In the genomic region with DNA sequence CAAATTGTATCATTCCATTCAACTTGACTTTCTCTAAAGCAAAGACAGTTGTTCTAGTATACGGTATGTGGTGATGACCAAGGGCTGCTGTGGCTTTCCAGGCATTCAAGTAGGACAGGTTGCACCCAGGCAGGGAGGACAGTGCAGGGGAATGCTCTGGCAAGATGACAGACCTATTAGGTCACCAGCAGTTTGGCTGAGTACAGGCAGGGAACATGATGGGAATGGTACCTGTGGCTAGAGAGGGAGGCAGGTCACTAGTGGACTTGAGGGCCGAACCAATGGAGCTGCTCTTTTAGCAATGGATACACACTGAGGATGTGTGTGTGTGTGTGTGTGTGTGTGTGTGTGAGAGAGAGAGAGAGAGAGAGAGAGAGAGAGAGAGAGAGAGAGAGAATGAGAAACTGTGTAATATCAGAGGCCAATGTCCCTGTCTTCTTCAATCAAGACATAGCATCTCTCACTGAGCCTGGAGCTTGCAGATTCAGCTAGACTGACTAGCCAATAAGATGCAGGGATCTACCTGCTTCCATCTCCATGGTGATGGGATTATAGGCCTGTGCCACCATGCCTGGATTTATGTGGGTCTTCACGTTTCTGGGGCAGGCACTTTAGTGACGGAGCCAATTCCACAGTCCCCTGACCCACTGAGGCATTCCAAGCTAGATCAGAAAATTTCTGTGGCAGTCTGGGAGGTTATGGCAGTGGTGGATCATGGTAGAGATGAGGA, we compare ENCODE assay signal across 21 mouse cellular contexts.
"Had no signal": no experiment of that assay in that cellular context is flagged by ENCODE, and none has a peak within 500 bp of the region (broad histone marks: within the 10 kb centered on the region; RNA-seq: fewer than 3 reads in every experiment).

No protein-coding gene starts in this region.

- ATAC-seq: liver, embryonic 12.5 days; midbrain, embryonic 15.5 days had no signal

- H3K9ac ChIP-seq: limb, embryonic 13.5 days; liver, embryonic 12.5 days; liver, embryonic 15.5 days; lung, embryonic 15.5 days; midbrain, embryonic 15.5 days; stomach, embryonic 15.5 days had no signal

- DNase-seq: kidney, adult 2 months; kidney, postnatal 25 days; layer of hippocampus, adult 9-11 months; liver; lung, adult 18-20 months; lung, postnatal 10 days; lung, postnatal 36 days; right cerebral cortex, postnatal 25 days; spleen, adult 18-20 months; thymus, postnatal 25 days had no signal

- H3K27ac ChIP-seq: kidney, postnatal 0 days; layer of hippocampus, adult 2 months; limb, embryonic 10.5 days; limb, embryonic 13.5 days; liver, embryonic 12.5 days; liver, embryonic 15.5 days; lung, embryonic 15.5 days; midbrain, embryonic 10.5 days; midbrain, embryonic 15.5 days; stomach, embryonic 15.5 days had no signal

- H3K4me1 ChIP-seq: liver, embryonic 12.5 days; liver, embryonic 15.5 days; lung, embryonic 15.5 days; megakaryocyte, embryonic 14.5 days; midbrain, embryonic 10.5 days; midbrain, embryonic 15.5 days; stomach, embryonic 15.5 days had no signal

- H3K36me3 ChIP-seq: limb, embryonic 10.5 days; limb, embryonic 13.5 days; liver, embryonic 12.5 days; liver, embryonic 15.5 days; lung, embryonic 15.5 days; midbrain, embryonic 10.5 days; midbrain, embryonic 15.5 days; stomach, embryonic 15.5 days had no signal

- H3K4me2 ChIP-seq: limb, embryonic 13.5 days; liver, embryonic 12.5 days; liver, embryonic 15.5 days; lung, embryonic 15.5 days; midbrain, embryonic 15.5 days; stomach, embryonic 15.5 days had no signal

- H3K4me3 ChIP-seq: layer of hippocampus, adult 2 months; limb, embryonic 10.5 days; limb, embryonic 13.5 days; liver, embryonic 12.5 days; liver, embryonic 15.5 days; lung, embryonic 15.5 days; megakaryocyte, embryonic 14.5 days; midbrain, embryonic 10.5 days; midbrain, embryonic 15.5 days; stomach, embryonic 15.5 days had no signal

- H3K9me3 ChIP-seq: limb, embryonic 10.5 days; limb, embryonic 13.5 days; liver, embryonic 15.5 days; lung, embryonic 15.5 days; midbrain, embryonic 10.5 days; midbrain, embryonic 15.5 days; stomach, embryonic 15.5 days had no signal

- H3K27me3 ChIP-seq: limb, embryonic 13.5 days; liver, embryonic 15.5 days; lung, embryonic 15.5 days; midbrain, embryonic 15.5 days; stomach, embryonic 15.5 days had no signal
